Mouse (Mus musculus): ENCODE results near the gene Bean1.

- TF ChIP-seq CHD2 (IDR thresholded peaks at IDR 0.05; ENCODE audit: low read length), result no peak
- TF ChIP-seq CTCF (IDR thresholded peaks at IDR 0.05 in 2 of 3, conservative IDR thresholded peaks at IDR 0.05 in 1 of 3; ENCODE audit: control insufficient read depth in 1 of 3, insufficient read depth in 1 of 3, low read depth in 2 of 3, low read length in 3 of 3, poor library complexity in 1 of 3, severe bottlenecking in 1 of 3), result no peak
- no peak for TF ChIP-seq MAX (IDR thresholded peaks at IDR 0.05; ENCODE audit: low read length)
- no peak for TF ChIP-seq MXI1 (IDR thresholded peaks at IDR 0.05; ENCODE audit: low read depth, low read length)
- TF ChIP-seq MYC (IDR thresholded peaks at IDR 0.05; ENCODE audit: low read depth, low read length), result no peak
Measured at GRCm38 (mm10) chr8:104227048-104227447, 56.8 kb downstream of the Bean1 start.
